Mouse (Mus musculus) gonadal fat pad, adult 2 months (tissue): ENCODE measurements around the gene Nxn. TPM values are rescaled to one million over a fixed set of nuclear protein-coding genes. Genes with fewer than 3 reads are reported as not detected.

Experiments used
- DNase-seq: peaks from one replicate; pipeline ENCODE4 v3.0.0-alpha.2; 2012; ENCODE audit warnings: low read depth
- polyA plus RNA-seq: library from polyadenylated mRNA; depleted of rRNA; stranded (reverse); fragments of >200 nt; gene quantifications from 2 replicates; pipeline ENCODE4 v1.2.3, GENCODE M21; 2012; rRNA removed

Gene Nxn
- 21.9 and 22.2 TPM in 2 replicates for polyA plus RNA-seq

GRCm38 (mm10) chr11:76398798-76399586 lies at the start of gene Nxn:
Gene Nxn (minus strand): TSS chr11:76399140.
- no peak for DNase-seq

GRCm38 (mm10) chr11:76446251-76446650 lies 47.3 kb upstream of the Nxn start:
- no peak for DNase-seq

GRCm38 (mm10) chr11:76445459-76445858 lies 46.5 kb upstream of the Nxn start:
- DNase-seq: no peak

- no peak for DNase-seq
These were observed 40.7 kb upstream of the Nxn start for GRCm38 (mm10) chr11:76439666-76440065.

- DNase-seq: no peak
These were observed 38.0 kb upstream of the Nxn start for GRCm38 (mm10) chr11:76436864-76437437.

GRCm38 (mm10) chr11:76436009-76436408 lies 37.1 kb upstream of the Nxn start:
- no peak for DNase-seq

- no peak for DNase-seq
These were observed 31.2 kb upstream of the Nxn start for GRCm38 (mm10) chr11:76429966-76430631.

- DNase-seq: no peak
These were observed 30.6 kb upstream of the Nxn start for GRCm38 (mm10) chr11:76429556-76429955.

- no peak for DNase-seq
These were observed 30.1 kb upstream of the Nxn start for GRCm38 (mm10) chr11:76429046-76429445.

- DNase-seq: no peak
These were observed 28.8 kb upstream of the Nxn start for GRCm38 (mm10) chr11:76427781-76428180.

- DNase-seq: no peak
These were observed 26.8 kb upstream of the Nxn start for GRCm38 (mm10) chr11:76425749-76426148.

GRCm38 (mm10) chr11:76420896-76421295 lies 22.0 kb upstream of the Nxn start:
- DNase-seq: no peak

GRCm38 (mm10) chr11:76419179-76419578 lies 20.2 kb upstream of the Nxn start:
- DNase-seq: no peak

- no peak for DNase-seq
These were observed 19.5 kb upstream of the Nxn start for GRCm38 (mm10) chr11:76418423-76418822.

GRCm38 (mm10) chr11:76415985-76416384 lies 17.0 kb upstream of the Nxn start:
- no peak for DNase-seq

GRCm38 (mm10) chr11:76415001-76415400 lies 16.1 kb upstream of the Nxn start:
- no peak for DNase-seq

- DNase-seq: no peak
These were observed 14.3 kb upstream of the Nxn start for GRCm38 (mm10) chr11:76413202-76413601.

- DNase-seq: no peak
These were observed 11.9 kb upstream of the Nxn start for GRCm38 (mm10) chr11:76410826-76411225.

- peak; percentile 89 for DNase-seq
These were observed 8.0 kb upstream of the Nxn start, which contains the start of gene Timm22 for GRCm38 (mm10) chr11:76406702-76407583. Gene Timm22 (plus strand): TSS chr11:76406952.

GRCm38 (mm10) chr11:76405626-76406264 lies 6.8 kb upstream of the Nxn start:
- DNase-seq: no peak

- DNase-seq: no peak
These were observed 6.2 kb upstream of the Nxn start for GRCm38 (mm10) chr11:76405113-76405512.
